Mouse (Mus musculus): ENCODE measurements around the gene Tubgcp3.
A peak's percentile ranks its signal among the peaks of the same experiment; 100 is the strongest.
"Not testable (repeated sequence)": the region's sequence is repeated elsewhere in the genome, so short reads cannot be mapped to it uniquely, and the experiment has no call there.

Gene Tubgcp3

DNA sequence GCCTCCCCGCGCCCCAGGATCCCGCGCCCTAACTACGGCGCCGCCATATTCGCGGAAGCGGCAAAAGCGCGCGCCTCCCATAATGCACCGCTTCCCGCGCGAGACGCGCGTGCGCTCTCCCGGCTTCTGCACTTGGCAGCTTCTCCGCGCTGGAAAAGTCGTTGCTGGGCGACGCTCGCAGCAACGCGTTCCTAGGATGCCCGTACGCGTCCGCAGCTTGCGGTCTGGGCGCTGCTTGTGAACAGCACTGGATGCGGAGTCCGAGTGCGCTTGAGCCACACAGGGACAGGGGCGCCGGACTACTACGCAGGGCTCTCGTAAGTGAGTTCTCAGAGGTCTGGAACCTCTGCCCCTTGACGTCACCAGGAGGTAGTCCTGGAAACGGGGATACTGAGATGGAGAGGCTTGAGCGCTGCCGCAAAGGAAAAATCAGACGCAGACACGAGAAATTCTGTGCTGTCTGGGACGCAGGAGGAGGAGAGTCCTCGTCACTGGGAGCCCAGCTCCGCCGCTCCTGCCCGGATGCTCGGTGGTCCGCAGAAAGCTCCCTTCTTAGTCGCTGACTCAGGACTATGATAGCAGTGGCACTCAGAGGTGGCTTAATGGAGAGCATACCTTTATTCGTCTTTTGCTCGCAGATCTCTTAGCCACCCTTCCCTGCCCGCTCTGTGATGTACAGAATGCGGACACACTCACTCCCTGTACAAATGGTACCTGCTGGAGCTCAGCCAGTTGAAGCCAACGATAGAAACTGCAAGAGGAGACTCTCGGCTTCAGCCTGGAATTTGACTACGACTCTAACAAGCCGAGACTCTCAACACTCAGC lies at the start of gene Tubgcp3:
TSS of gene Tubgcp3 (minus strand) at position 193 of the 826 bp plus-strand sequence.
- peak; percentile 89 for DNase-seq (ENCODE audit: low spot score)

DNA sequence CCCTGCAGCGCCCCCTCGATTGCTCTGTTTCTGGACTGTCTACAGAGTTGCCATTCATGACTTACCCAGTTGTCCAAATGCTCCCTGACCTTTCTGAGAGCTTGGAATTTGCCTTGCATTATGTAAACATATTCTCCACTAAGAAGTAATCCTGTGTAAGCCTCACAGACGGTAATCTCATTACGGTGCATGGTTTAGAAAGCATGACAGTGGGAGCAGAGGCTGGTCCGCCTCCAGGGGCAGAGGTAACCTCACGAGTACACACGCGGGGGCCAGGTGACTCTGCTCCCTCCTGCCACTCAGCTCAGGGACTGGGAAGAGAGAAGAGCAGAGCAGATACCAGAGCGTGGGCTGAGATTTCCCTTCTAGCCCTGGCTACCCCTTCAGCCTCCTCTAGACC lies 47.0 kb upstream of the Tubgcp3 start:
- no peak for DNase-seq (ENCODE audit: low spot score)

DNA sequence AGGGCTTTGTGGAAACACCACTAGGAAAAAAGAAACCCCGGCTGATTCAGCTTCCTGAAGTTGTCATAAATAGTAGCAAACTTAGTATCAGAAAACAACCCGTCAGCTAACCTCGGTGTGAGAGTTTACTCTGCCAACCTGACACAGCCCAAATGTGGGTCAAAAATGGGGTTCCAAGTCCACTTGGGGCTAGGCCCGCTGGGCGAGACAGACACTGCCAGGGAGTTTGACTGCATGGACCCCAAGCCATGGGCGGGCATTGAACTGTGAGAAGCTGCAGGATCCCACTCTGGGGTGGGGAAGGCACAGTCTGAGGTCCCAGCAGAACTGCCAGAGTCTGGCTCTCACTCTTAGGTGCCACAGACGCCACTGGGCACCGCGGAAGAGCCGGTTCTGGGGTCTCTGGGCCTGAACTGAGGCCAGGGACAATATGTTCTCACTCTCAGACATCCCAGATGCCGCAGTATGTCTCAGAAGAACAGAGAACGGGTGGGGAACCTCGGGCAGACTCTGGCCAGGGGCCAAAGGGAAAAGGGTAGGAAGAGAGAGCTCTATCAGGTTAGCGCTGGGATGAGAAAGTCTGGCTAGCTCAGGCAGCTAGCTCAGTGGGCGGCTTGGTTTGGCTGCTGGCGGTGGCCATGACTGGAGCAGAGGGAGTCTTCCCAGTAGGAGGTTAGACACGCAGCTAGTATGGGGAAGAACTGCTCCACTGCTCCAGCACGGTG lies 44.0 kb upstream of the Tubgcp3 start:
- no peak for DNase-seq (ENCODE audit: low spot score)

DNA sequence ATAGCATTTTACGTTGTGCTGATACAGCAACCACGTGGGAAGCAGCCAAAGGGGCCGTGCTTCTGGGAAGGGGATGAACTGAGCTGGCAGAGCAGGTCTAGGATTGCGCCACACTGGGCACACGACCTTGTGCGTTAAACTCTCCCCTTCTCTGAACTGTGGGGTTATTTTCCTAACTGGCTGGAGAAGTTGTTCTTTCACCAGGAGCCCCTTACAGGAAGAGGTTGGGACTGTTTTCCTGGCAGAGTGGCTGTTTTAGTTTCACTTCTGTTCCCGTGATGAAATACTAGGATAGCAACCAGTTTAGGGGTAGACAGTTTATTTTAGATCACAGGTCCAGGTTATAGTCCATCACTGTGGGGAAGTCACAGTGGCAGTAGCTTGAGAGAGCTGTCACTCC lies 39.6 kb upstream of the Tubgcp3 start:
- DNase-seq (ENCODE audit: low spot score) = no peak

DNA sequence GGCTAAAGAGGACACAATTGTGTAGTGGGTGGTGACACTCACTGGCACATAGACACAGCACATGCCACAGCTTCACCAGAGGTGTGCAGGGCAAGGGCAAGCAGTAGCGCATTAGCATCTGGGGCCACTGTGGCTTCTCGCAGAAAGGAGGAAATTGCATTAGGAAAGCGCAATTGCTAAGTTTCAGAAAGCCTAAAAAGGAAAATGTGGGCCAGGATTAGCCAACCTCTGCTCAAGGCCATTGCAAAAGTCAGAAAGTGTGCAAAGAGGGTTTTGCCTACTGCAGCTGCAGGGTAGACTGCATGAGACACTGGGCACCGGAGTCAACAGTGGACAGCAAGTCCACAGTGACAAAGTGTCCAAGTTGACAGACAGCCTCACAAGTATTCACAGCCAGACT lies 31.5 kb upstream of the Tubgcp3 start:
- DNase-seq (ENCODE audit: low spot score) = no peak

DNA sequence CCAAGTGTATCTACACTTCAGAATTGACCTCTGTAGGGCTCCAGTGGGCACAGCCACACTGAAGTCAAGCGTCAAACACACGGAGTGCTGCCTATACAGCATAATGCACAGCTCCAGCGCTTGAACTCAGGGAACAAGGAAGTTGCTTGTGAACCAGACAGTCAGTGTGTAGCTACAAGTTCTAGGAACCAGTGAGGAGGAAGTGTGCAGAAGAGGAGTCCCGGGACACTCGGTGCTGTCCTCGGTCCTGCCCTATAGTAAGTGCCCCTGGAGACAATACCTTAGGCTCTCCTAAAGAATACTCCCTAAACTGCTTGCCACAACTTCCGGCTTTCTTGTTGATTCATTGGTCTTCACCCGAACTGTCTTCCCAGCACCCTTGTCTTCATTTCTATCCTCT lies 30.2 kb upstream of the Tubgcp3 start:
- DNase-seq (ENCODE audit: low spot score) = no peak

DNA sequence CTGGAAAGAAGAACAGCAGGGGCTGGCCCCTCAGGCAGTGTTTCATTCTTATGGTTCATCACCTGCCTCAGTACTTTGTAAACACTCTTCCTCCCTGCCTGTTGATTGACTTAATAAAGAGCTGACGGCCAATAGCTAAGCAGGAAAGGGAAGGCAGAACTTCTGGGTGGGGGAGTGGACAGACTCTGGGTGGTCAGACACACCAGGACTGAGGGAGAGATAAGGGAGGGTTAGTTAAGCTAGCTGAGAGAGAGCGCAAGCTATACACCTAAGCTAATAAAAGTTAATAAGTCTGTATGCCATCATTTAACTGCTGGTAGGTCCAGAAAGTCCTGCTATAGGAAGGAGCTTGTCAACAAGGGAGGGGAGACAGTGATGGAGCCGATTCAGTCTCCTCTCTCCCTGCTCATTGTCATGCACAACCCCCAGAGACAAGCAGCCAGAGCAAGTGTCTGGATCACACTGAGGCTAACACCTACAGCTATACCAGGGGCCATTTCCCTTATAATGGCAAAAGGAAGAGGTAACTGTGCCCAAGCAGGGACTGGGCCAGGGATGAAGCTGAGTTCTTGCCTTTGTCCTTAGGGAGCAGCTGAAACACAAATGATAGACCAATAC lies 26.7 kb upstream of the Tubgcp3 start:
- DNase-seq (ENCODE audit: low spot score) = no peak

DNA sequence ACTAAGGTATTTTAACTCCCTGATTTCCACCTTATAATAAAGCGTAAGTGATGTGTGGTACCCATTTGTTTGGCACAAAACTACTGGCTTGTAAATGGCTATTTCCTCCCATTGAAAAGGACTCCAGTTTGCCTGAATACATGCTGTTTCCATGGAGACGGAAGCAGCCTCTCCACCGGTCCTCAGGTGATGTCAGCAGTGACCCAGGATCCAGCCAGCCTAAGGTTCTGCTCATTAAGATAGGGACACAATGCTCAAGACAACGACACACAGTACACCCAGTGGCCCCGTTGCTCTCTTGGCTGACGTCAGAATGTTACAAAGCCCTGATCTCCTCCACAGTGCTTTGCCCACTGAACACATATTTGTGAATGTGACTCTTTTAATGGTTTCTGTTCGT lies 16.8 kb upstream of the Tubgcp3 start:
- DNase-seq (ENCODE audit: low spot score) = no peak

DNA sequence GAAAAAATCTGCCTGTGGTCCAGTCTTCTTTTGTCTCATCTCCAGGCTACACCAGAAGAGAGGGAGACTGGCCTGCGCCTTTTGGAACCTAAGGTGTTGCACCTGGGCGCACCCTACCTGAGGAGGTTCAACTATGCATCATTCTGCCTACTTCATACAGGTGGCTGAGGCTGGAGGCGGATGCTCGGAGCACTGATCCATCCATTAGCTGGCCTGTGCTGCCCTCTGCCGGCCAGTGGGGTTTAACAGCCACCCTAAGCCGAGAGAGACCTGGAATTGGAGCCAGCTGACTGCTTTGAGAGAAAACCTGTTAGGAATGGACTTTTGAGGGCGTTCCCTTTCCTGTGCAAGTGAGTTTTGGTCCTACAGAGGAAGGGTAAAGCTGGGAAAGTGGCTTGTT lies 5.5 kb upstream of the Tubgcp3 start:
- peak; percentile 53 for DNase-seq (ENCODE audit: low spot score)

DNA sequence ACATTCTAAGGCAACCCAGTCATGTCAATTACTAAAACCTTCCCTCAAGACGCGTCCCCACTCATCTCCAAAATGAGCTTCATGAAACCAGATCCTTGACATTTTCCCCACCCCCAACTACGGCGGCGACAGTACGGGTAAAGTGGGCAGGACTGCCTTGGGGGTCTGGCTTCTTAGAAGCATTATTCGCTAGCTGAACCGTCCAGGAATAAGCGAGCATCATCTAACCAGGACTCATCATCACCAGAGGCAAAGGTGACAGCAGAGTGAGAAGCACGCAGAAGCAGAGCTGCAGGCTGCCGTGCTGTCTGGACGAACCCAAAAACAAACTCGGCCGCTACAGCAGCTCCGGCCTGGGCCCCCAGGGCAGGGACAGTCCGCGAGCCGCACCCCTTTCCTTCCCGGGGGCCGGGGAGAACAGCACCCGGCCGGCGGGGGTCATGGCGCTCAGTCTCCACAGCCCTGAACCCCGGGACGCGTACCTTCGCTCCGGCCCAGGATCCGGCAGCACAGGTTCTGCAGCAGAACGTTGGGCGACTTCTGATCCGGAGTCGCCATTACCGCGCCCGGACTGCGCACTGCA lies 484 bp downstream of the Tubgcp3 start:
- no peak for DNase-seq (ENCODE audit: low spot score)

DNA sequence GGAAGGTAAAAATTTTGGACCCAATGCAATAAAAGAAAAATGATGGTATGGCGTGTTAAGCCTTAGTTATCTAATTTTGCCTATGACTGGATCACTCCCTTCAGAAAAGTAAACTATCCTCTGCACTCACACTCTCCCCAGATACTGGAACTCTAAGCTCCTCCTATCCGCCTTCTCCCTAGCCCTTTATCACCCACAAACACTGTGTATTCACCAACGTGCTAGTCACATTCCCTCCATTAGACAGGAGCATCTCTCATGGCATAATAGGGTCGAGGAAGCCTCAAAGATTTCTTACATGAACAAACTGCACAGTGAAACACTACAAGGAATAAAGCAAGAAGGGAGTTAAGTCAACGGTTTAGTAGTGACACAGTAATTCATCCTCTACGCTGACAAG lies 1.1 kb downstream of the Tubgcp3 start:
- DNase-seq (ENCODE audit: low spot score) = no peak

DNA sequence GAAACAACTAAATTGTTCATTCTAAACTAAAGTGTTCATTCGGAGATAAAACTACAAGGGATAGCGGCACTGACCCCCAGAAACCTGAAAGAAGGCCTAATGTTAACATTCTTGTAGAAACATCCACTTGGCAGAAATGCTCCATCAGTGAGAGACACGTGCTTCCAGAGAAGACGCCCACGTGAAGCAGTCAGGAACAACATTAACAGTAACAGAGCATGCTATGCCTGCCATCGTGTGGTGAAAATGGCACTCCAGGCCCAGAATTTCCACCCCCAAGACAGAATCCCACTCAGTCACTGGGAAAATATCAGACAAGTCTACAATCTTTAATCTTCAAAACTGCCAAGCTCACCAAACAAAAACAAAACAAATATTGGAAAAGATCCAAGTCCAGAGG lies 3.2 kb downstream of the Tubgcp3 start:
- no peak for DNase-seq (ENCODE audit: low spot score)

DNA sequence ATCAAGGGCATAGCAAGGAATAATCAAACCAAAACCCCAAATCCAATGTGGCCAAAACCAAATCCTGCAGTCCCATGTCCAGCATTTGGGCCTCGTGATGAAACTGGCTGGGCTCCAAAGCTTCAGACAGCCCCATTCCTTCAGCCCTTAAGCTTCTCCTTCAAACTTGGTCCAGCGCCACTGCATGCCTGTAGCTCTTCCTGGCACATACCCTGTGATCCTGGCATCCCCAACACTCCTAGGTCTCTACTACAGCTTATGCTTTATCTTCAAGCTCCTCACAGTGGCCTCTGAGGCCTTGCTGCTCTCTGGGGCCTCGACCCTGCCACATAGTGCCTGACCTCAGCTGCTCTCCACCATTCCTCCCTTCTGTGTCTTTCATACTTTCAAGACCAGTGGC lies 5.5 kb downstream of the Tubgcp3 start:
- not testable (repeated sequence) for DNase-seq (ENCODE audit: low spot score)

DNA sequence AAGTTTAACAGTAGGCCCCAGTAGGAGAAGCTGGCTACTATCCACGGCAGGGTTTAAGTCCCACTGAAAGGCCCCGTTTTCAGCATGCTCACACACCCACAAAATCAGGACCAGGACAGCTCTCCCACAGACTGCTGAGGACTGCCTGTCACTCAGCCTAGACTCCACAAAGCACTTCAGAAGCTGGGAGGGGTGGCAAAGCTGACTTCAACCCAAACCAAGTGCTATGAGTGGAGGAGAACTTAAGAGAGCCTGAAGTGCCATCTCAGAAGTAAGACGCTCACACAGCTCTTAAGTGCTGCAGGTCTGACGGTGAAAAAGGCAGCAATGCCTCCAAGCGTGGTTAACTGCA lies 9.0 kb downstream of the Tubgcp3 start:
- DNase-seq (ENCODE audit: low spot score) = no peak

DNA sequence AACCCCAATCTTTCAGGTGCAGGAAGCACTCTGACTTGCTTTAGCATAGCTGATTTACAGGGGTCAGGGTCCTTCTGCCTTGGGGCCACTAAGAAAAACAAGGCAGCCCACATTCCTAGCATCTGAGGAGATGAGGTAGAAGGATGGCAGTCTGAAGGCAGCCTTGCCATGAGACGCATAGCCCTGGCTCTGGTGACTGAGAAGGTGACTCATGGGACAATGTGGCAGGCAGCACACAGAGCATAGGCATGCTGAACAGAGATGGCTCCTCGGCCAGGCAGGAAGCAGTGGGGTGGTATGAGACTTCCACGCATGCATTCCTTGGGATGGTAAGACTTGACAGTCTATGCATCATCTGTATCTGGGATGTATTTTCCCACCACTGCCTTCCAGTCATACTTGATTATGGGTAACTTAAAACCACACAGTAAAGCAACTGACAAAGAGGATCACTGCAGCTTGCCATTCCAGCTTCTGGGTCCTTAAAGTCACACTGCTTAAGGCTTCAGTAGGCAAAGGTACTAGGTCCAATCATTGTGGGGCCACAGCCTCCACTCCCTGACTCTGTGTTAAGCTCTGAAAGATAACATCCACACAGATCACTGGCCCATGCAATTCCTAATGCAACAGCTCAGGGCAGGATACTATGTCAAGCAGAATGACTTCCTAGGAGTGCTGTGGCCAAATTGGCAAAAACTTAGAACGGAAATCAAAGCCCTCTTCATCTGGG lies 9.5 kb downstream of the Tubgcp3 start:
- no peak for DNase-seq (ENCODE audit: low spot score)

DNA sequence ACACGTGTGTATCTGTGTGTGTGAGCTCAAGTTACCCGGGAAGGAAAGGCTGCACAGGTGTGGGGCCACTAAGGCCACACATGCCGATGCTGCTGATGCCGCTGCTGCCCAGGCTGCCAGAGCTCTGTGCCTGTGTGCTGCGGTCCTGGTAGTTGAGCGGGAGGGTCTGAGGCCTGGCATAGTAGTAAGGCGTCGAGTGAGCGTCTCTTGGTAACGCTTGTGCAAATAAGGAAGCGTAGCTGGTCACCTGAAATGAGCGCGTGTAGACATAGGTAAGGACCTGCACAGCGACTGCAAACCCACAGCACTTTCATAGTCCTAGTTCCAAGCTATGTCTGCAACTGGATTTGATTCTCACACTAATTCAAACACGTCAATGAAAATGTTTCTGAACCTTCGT lies 14.6 kb downstream of the Tubgcp3 start:
- DNase-seq (ENCODE audit: low spot score) = no peak

DNA sequence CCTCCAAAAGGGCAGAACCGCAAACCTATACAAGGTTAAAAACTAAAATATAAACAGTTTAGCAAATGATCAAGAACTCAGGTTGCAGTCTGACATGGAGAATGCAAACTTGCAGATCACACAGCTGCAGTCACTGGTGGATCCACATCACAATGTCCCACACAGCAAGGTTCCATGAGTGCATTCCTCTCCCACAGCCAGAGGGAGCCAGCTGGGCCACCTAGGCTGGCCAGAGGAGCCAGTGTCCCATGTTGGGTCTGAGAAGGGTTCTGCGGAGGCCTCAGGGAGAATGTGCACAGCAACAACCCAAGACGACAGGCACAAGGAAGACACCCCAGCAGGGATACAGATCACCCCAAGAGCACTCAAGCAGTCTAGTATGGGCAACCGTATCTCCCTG lies 20.8 kb downstream of the Tubgcp3 start:
- no peak for DNase-seq (ENCODE audit: low spot score)

DNA sequence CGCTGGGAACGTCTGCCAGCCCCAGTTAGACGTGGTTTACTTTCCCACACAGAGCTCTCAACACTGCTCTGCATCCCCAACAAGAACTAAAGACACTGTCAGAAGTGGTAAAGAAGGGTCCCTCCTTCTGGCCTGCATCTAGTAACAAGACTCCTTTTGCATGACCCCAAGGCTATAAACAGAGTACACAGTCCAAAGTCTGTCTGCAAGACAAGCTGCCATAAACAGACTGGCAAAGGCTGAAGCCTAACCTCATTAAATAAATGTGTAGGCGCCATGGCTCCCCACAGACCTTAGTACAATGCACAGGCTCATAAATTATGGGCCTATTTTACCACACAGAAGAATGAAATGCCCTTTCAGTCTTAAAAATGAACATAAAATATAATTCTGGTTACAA lies 21.6 kb downstream of the Tubgcp3 start:
- DNase-seq (ENCODE audit: low spot score) = no peak

DNA sequence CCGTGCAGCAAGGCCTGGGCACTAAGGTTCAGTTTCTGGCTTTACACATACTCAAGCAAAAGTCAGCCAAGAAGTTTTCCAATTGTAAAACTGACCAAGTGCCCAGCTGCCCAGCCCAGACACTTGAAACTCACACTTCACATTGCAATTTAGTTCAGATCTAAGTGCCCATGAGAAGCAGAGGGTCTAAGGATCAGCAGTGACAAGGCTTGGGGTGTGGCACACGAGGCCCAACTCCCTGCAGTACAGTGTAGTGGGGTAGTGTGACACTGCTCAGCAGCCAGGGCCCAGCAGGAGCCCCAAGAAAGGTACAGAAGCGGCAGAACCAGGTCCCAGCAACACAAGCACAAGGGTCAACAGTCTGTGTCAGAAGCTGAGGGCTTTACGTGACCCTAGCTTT lies 23.1 kb downstream of the Tubgcp3 start:
- DNase-seq (ENCODE audit: low spot score) = no peak

DNA sequence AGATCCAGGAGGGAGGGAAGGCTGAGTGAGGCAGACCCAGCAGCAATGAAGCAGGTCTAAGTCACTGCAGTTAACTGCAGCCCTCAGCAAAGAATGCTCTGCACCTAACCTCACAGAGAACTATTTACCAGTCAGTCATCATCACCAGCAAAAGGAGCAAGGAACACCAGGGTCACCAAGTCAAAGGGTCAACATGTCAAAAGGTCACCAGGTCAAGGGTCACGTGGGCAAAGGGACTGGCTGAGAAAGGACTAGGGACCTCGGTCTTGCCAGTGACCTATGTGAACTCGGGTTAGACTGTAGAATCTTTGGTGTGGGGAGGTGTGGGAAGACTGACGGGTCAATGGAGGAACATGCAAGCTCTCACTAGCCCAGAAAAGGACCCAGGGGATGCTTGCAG lies 25.5 kb downstream of the Tubgcp3 start:
- no peak for DNase-seq (ENCODE audit: low spot score)

DNA sequence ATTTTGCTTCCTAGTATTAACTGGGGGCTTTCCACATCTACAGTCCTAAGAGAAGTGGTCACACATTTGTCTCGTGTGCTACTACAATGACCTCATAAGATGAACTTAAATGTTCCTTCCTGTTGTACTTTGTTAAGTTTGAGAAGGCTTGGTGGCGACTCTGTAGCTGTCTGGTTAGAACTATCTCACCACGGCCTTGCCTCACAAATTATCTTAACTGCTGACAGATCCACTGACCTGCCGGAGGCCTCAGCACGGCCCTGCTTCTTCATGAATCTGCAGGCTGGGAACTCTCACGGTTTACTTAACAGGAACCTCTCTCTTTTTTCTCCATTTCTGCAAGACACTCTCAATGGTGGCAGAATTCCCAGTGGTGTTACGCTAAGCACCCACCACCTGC lies 27.2 kb downstream of the Tubgcp3 start:
- DNase-seq (ENCODE audit: low spot score) = no peak

DNA sequence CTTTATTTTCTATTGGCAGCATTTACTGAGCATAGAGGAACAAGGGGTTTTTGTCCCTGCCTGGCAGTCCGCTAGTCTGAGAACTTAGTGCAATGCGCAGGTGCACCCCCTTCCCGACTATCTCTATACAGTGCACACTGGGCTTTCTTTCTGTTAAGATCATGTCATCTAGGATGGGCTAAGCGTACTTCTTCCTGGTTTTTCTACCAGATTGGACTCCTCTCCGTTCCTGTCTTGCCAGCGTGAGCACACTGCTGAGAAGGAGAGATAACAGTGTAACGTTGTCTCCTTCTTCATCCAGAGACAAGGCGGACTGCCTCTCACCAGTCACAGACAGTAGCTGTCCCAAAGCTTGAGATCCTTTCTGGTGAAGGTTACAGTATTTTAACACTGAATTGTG lies 27.7 kb downstream of the Tubgcp3 start:
- DNase-seq (ENCODE audit: low spot score) = no peak

Data from testis, postnatal 14 days (tissue).